Mouse (Mus musculus) layer of hippocampus, adult 18-20 months (tissue): ENCODE measurements around the gene Ldlrad2. TPM values are rescaled to one million over a fixed set of nuclear protein-coding genes. Genes with fewer than 3 reads are reported as not detected.

Experiments used
- DNase-seq, 2 experiments: peaks; one replicate each; pipeline ENCODE4 v3.0.0; 2022; ENCODE audit warnings: low spot score in 2 of 2
- microRNA-seq, 2 experiments: library from miRNA; unstranded; fragments of <30 nt; microRNA quantifications; one replicate each; pipeline ENCODE4 v1.2.0; 2021
- total RNA-seq, 2 experiments: library from RNA; stranded (reverse); gene quantifications; 2 replicates each; pipeline ENCODE4 v1.2.3; 2021

The Ldlrad2 gene
- total RNA-seq, 2 experiments from 2014 or later: not detected

DNA sequence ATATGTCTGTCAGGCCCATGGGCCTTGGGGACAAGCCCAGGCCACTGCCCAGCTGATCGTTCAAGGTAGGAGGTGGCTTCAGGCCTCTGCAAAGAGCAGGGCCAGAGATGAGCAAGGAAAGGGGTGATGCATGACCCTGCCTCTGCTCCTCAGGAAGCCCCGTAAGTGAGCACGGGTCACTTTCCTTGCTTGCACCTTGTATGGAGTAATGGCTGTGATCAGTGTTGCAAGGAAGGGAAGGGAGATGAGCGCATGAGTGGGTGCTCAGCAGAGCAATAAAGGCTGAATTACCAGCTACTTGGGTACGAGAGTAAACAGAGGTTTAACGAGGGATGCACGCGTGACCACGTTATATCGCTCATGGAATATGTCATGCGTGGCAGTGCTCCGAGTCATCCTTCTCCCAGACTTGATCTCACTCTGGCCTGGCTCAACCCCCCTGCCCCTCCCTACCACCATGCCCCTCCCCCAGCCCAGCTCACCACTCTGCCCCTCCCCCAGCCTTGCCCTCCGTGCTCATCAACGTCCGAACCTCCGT, 17.6 kb downstream of the Ldlrad2 start:
- no peak for DNase-seq

DNA sequence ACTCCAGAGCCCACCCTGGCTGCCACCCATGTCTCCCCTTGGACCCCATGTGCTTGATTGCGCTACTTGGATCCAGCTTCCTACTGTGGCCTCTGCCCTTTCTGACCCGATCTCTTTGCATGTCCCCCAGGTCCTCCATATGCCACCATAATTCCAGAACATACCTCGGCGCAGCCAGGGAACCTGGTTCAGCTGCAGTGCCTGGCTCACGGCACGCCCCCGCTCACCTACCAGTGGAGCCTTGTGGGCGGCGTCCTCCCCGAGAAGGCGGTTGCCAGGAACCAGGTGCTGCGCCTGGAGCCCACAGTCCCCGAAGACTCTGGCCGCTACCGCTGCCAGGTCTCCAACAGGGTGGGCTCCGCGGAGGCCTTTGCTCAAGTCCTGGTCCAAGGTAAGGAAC, 20.9 kb downstream of the Ldlrad2 start:
- no peak for DNase-seq

DNA sequence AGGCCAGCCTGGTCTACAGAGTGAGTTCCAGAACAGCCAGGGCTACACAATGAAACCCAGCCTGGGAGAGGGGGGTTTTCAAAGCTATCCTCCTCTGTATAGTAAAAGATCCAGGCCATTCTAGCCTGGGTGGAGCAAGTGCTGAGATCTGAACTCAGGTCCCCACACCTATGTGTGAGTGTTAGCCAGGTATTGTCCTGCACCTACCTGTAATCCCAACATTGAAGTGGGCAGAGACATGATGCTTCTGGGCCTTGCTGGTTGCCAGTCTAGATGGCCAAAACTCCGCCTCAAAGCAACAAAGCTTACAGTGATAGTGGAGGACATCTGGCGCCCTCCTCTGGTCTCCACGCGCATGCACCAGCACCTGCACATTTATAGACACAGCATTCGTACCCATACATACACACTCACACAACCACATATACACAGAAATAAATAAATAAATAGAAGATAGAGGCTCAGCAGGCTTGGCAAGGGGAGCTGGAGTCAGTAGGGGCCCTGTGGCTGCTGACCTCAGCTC, 28.3 kb downstream of the Ldlrad2 start:
- DNase-seq: peak in 1 of 2 experiments; percentile 41

DNA sequence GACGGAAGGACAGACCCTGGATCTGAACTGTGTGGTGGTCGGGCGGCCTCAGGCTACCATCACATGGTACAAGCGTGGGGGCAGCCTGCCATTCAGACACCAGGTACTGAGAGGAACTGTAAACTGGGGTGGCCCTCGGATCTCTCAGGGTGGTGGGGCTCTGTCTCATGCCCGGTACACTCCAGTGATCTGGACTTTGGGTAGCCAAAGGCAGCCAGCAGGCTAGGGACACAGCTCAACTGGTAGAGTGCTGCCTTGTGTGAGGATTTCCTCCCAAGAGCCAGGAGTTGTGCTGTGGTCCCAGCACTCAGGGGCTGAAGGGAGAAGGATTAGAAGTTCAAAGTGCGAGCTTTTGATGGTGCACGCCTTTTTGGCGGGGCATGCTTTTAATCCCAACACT, 28.8 kb downstream of the Ldlrad2 start:
- no peak for DNase-seq

DNA sequence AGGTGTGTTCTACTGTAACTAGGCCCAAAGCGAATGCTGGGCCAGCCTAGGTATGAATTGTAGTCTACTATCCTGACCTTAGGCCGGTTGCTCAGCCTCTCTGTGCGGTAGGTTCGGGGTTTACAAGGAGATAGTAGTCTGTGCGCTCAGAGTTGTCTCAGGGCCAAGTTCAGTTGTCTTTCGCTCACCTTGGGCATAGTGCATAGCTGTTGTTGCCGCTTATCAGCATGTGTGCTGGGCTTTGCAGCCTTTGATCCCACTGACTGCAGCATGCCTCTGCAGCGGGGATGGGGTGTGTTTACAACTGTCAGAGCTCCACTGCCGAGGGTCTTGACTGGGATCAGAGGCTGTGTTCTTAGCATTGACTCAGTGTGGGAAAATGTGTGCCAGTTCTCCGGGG, 31.4 kb downstream of the Ldlrad2 start:
- DNase-seq: no peak

DNA sequence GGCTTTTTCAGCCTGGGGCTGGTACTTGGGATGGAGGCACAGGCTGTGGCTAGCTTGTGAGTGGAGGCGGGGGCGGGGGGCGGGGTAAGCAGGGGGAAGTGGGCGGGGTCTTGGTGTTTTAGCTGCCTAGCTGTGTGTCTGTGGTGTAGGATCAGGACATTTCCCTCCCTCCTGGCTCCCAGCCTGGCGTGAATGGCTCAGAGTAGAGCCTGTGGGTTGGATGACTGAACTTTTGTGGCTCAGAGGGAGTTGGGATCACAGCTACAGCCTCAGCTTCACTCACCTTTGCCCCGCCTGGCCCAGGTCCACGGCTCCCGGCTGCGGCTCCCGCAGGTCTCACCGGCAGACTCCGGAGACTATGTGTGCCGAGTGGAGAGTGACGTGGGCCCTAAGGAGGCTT, 34.0 kb downstream of the Ldlrad2 start:
- no peak for DNase-seq

DNA sequence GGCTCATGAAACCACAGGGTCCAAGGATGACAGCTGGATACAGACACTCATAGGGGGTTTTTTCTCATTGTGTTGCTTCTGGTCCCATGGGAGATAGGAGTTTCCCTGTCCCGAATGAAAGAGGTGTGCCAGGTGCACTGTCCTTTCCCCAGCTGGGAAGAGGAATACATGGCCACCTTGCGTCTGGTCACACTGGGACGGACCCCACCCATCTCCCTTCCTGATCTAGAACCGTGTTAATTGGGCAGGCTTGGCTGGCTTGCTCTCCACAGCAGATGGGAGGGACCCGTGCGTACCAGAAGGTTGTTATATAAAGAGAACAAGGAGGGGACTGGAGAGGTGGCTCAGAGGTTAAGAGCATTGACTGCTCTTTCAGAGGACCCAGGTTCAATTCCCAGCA, 46.5 kb downstream of the Ldlrad2 start:
- no peak for DNase-seq

DNA sequence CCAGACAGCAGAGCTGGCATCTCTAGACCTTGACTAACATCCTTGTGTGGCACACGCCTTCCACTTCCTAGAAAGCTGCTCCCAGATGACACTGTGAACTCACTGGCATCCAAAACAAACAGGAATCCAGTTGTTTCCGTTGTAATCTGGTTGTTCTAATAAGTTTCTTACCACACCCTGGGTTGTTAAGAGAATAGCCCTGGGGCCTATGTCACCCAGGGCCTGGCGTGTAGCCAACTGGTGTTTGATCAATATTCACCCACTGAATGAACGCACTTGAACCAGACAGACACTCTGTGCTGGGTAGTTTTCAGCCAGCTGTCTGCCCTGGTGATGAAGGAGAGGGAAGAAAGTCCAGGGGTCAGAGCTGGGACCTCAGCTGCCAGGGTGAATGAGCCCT, 47.0 kb downstream of the Ldlrad2 start:
- DNase-seq: no peak

DNA sequence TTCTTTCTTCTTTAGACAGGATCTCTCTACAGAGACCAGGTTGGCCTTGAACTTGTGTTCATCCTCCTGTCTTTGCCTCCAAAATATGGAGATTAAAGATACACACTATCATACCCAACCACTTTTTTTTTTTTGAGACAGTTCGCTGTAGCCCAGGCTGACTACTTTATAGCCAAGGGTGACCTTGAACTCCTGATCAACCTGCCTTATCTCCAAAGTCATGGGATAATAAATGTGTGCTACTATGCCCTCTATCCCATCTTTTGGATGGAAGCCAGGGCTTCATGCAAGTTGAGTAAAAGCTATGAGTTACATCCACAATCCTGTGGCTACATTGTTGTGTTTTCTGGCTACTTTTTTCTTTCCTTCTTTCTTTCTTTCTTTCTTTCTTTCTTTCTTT, 48.9 kb downstream of the Ldlrad2 start:
- no peak for DNase-seq

Small RNA genes within 50 kb of the gene (microRNA-seq; reads per million reads assigned to microRNA genes)
- gene Mir7018: 0 to 0.25 reads per million in 2 experiments

Other genes with a start within 250 kb of the Ldlrad2 start
- gene Cdc42, start 216.8 kb downstream of the Ldlrad2 start, total RNA-seq: 100 to 1,000 TPM; 285 to 289 TPM
- gene Cela3a, start 164.8 kb downstream of the Ldlrad2 start, total RNA-seq: not detected
- not detected for gene Cela3b, start 144.0 kb downstream of the Ldlrad2 start, total RNA-seq
- gene 1700013G24Rik, start 121.3 kb downstream of the Ldlrad2 start, total RNA-seq: not detected
- gene Hspg2, start 105.8 kb downstream of the Ldlrad2 start, total RNA-seq: 1 to 10 TPM; 4.2 to 4.3 TPM
- 100 to 1,000 TPM; 111 to 136 TPM for gene Usp48, start 19.2 kb upstream of the Ldlrad2 start, total RNA-seq
- gene Rap1gap, start 90.2 kb upstream of the Ldlrad2 start, total RNA-seq: 100 to 1,000 TPM; 259 to 271 TPM
- 1 to 10 TPM; 7.0 to 7.2 TPM for gene Alpl, start 221.8 kb upstream of the Ldlrad2 start, total RNA-seq